Comparison of ENCODE assay signal across 29 mouse cellular contexts in genomic region chr3:123042308-123042707, GRCm38 (mm10). TPM values are rescaled to one million over a fixed set of nuclear protein-coding genes. Genes with fewer than 3 reads are reported as not detected.
"Had no signal": no experiment of that assay in that cellular context is flagged by ENCODE, and none has a peak within 500 bp of the region (broad histone marks: within the 10 kb centered on the region; RNA-seq: fewer than 3 reads in every experiment).

No protein-coding gene starts in this region.

- DNase-seq: gastrocnemius, adult 2 months; gastrocnemius, postnatal 10 days; gastrocnemius, postnatal 25 days; heart, adult 18-20 months; heart, postnatal 14 days; heart, postnatal 4 days; kidney, adult 18-20 months; kidney, adult 9 months; kidney, postnatal 14 days; kidney, postnatal 36 days; layer of hippocampus, adult 9-11 months; layer of hippocampus, postnatal 36 days; left cerebral cortex, postnatal 4 days had no signal

- H3K4me3 ChIP-seq: gastrocnemius, adult 2 months; hindbrain, embryonic 10.5 days; hindbrain, embryonic 12.5 days; intestine, embryonic 15.5 days; kidney, embryonic 15.5 days; limb, embryonic 13.5 days; limb, embryonic 15.5 days; liver, embryonic 12.5 days had no signal

- H3K36me3 ChIP-seq: hindbrain, embryonic 10.5 days; hindbrain, embryonic 12.5 days; intestine, embryonic 15.5 days; kidney, embryonic 15.5 days; limb, embryonic 13.5 days; limb, embryonic 15.5 days; liver, embryonic 12.5 days had no signal

- H3K4me2 ChIP-seq: heart, embryonic 11.5 days; hindbrain, embryonic 12.5 days; hindbrain, embryonic 14.5 days; intestine, embryonic 15.5 days; kidney, embryonic 15.5 days; limb, embryonic 13.5 days; limb, embryonic 15.5 days; liver, embryonic 12.5 days had no signal

- H3K27me3 ChIP-seq: hindbrain, embryonic 12.5 days; intestine, embryonic 15.5 days; kidney, embryonic 15.5 days; limb, embryonic 13.5 days; limb, embryonic 15.5 days; liver, embryonic 12.5 days had no signal

RNA-seq across cellular contexts. Expression of gene Myoz2, which starts 7.5 kb away (rescaled TPM):
- total RNA-seq: granulocyte monocyte progenitor cell, adult 5-6 weeks; layer of hippocampus, postnatal 14 days; left cerebral cortex, postnatal 4 days had no signal
- polyA plus RNA-seq: hindbrain, embryonic 10.5 days; hindbrain, embryonic 14.5 days; inflammation-experienced regulatory T-cells, adult 6 months; kidney, postnatal 0 days; large intestine, adult 2 months; liver, adult 2 months; liver, embryonic 14.5 days had no signal
